Mouse (Mus musculus): ENCODE results near the gene Tlr11.

Gene Tlr11

DNA sequence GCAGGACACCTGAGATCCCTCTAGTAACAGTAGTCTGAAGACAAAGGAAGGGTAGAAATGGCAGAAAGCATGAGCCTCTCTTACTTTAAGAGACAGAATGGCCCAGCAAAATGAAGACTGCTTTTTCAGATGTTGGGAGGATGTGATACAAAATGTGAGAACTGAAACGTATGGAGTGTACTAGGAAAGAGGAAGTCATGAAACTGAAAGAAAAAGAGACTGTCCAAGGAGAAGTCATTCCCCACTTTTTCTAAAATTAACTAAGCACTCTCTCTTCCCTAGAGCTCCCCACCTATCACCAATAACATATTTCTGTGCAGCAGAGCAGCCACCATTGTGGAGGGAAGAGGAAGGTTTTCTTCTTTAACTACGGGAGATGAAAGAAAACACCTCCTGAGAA, at the start of gene Tlr11:
Gene Tlr11 (plus strand): TSS at position 322 of the 400 bp plus-strand sequence.
- no peak for DNase-seq (ENCODE audit: low spot score)

DNA sequence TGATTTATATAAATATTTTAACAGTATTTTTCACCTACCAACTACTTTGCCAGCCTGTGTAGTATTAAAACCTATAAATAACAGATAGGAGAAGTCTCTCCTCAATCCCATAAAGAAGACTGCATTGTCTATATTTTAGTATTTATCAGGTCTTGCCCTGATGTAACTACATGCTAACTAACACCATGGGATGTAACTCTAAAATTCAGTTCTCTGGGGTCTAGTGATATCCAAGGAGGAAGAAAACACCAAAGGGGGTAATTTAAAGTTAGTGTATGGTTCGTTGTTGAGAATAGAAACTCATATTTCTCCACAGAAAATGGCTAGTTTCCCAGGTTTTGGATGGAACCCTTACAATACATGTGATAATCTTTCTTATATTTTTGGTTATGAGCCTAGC, 31.1 kb upstream of the Tlr11 start, which contains the start of gene Olfr734:
Gene Olfr734 (minus strand): TSS at position 101 of the 400 bp plus-strand sequence.
- no peak for DNase-seq (ENCODE audit: low spot score)

DNA sequence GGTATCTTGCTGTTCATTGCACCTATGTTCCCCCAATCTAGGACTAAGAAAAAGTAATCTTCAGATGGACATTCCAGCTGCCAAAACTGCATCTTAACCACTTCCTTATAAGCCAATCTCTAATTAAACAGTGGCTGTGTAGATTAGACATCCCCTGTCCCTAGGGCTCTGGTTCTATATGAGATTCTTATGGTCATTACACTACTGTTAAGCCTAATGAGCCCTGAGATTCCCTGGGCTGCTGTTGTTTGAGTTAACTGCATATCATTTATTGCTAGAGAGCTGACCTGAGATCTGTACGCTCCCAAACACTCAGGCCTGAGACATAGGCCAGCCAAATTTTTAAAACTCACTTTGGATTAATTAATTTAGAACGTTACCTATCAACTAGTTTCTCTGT, 8.9 kb upstream of the Tlr11 start, which contains the start of gene Olfr735:
Gene Olfr735 (minus strand): TSS at position 77 of the 400 bp plus-strand sequence.
- DNase-seq (ENCODE audit: low spot score), result no peak

DNA sequence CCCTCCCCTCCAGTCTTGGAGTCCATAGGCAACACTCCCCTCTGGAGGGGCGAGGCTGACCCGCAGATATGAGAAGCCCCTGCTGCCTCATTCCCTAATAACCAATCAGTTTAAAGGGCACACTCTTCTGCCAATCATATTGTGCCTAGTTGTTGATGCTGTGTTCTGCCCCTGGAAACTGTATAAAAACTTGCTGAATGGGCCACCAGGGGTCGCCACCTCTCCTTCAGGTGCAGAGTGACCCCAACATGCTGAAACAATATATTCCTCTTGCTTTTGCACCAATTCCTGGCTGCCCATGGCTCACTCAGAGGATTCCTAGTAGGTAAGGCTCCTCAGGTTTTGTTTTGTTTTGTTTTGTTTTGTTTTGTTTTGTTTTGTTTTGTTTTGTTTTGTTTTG, 5.3 kb upstream of the Tlr11 start:
- DNase-seq (ENCODE audit: low spot score), result no peak

DNA sequence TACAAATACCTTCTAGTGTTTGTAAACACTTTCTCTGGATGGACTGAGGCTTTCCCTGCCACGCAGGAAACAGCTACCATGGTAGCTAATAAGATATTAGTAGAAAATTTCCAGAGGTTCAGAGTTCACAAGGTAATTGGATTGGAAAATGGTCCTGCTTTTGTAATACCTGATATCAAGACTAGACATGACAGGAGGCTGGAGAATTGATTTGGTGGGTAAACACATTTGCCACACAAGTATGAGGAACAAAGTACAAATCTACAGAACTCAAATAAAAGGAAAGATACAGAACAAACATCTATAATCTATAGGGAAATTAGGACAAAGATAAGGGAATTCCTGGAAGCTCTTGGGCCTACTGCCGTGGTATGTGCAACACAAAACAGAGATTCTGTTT, 989 bp upstream of the Tlr11 start:
- no peak for DNase-seq (ENCODE audit: low spot score)

DNA sequence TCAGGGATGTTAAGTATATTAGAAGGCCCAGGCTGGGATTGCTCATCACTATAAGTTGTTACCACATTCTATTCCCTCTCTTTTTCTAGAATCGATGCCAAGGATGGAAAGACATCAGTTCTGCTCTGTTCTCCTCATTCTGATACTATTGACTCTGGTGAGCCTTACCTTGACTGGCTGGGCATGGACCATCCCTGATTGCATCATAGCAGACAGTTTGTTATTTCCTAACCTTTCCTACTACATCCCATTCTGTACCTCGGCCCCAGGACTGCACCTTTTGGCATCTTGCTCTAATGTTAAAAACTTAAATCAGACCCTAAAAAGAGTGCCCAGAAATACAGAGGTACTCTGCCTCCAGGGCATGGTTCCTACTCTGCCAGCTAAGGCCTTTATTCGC, 2.8 kb downstream of the Tlr11 start:
- DNase-seq (ENCODE audit: low spot score), result no peak

DNA sequence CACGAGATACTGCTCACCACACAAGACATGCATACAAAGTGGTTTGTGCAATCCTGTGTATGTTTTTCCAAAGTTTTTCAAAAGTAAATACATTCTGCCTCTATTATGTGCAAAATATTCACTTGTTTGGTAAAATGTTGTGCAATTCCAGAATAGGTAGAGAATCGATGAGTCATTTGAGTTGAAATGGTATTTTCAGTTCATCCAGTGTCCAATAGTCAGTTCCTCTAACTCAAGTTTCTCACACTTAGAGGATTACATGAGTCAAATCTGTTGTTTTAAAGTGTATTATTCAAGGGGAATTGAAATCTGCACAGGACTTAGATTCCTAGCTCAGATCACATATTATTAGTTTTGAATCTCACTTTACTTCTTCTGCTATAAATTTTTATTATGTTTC, 5.8 kb downstream of the Tlr11 start:
- no peak for DNase-seq (ENCODE audit: low spot score)

DNA sequence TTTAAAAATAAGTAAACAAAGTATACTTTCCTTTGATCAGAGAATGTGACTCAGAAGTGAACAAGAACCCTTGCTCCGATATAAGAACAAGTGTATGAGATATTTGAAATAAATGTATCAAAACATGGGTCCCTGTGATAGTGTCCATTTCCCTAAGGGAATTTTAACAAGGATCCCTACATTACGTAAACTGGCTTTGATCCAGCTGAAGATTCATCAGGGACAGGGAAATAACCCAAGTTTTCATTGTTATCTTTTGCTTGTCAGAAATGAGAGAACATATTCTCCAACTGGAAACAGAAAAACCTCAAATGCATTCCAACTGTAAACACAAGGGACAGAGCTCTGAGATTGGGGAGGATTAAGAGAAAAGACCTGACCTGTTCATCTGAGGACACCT, 23.1 kb downstream of the Tlr11 start, which contains the start of gene Olfr736:
Gene Olfr736 (plus strand): TSS at position 301 of the 400 bp plus-strand sequence.
- DNase-seq (ENCODE audit: low spot score), result no peak

DNA sequence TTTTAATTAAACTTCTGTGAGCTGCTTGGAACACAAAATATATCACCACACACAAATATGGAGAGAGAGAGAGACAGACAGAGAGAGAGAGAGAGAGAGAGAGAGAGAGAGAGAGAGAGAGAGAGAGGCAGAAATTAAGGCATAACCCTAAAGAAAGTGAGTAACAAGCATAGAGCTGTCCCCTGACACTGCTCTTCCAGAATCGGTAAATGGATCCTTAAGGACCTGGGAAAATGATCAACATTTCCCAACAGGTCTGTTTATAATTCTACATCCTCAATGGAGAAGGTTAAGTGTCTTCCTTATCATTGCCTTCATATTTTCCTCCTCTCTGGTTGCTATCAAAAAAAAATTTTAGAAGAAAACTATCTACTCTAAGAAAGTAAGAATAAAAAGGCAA, 49.6 kb downstream of the Tlr11 start, which contains the start of gene Olfr738:
Gene Olfr738 (plus strand): TSS at position 301 of the 400 bp plus-strand sequence.
- DNase-seq (ENCODE audit: low spot score), result no peak

Measured in layer of hippocampus, adult 9-10 months (tissue).